Mouse (Mus musculus): ENCODE measurements around the gene Map2k1.

Gene Map2k1

DNA sequence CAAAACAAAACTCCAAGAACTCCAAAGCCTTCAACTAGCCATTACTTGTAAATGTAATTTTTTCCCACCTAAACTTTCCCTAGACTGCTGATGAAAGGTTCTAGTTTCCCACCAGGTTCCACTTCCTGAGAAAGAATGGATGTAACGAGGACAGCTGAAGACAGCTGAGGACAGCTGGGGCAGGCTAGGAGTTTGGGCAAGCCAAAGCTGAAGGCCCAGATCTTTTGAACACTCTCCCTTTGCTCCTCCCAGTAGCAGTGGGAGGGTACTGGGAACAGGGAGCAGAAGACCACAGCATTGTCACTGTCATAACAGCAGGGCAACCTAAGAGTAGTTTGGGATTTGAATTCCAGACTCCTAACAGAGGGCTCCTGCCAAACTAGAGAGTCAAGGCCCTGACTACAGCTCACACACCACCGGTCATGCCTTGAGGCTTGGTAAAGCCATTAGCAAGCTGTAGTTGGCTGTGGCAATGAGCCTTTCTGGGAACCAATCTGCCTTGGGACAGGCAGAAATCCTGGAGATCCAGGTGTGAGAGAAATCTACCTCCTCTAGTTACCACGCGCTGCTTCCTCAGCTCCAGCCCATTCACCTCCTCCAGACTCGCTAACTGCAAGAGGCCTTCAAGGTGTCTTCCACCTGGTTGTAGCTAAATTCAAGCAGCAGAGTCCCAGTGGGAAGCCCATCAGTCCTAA lies 55.2 kb downstream of the Map2k1 start:
- WGBS = 98% methylated on average over 5 of the region's 5 CpGs

DNA sequence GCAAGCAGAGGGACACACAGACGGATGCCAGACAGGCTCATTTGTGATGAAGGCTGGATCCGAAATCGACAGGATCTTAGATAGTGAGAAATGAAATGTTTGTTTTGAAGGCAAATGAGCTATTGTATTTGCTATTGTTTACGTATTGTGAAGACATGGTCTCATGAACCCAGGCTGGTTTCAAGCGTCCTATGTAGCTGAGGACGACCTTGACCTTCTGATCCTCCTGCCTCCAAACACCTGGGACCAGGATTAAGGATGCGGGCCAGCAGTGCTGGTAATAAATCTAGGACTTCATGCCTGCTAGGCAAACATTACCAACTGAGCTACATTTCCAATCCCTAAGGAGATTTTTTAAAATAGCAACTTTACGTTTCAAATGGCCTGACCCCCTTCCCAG lies 55.9 kb downstream of the Map2k1 start:
- 92% methylated on average over 8 of the region's 8 CpGs for WGBS

- WGBS = 31% methylated on average over 4 of the region's 4 CpGs
These were observed 57.9 kb downstream of the Map2k1 start for GRCm38 (mm10) chr9:64195554-64195953.

DNA sequence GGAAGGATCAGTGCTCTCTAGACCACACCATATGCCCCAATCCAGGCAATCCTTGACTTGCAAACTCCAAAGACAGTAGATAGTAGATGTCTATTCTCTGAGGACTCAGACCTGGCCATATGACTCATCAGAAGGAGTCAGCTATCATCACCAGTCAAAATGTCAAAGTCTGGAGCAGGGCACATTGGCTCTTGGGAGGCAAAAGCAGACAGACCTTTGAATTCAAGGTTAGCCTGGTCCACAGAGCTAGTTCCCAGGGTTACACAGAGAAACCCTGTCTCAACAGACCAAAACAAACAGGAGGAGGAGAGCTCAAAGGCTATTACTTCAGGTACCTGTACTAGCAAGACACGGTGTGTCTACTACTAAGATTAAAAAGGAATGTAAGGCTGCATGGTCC lies 59.6 kb downstream of the Map2k1 start:
- 97% methylated on average over 1 of the region's 1 CpGs for WGBS

GRCm38 (mm10) chr9:64184166-64184840 lies 69.1 kb downstream of the Map2k1 start:
- 74% methylated on average over 5 of the region's 5 CpGs for WGBS

DNA sequence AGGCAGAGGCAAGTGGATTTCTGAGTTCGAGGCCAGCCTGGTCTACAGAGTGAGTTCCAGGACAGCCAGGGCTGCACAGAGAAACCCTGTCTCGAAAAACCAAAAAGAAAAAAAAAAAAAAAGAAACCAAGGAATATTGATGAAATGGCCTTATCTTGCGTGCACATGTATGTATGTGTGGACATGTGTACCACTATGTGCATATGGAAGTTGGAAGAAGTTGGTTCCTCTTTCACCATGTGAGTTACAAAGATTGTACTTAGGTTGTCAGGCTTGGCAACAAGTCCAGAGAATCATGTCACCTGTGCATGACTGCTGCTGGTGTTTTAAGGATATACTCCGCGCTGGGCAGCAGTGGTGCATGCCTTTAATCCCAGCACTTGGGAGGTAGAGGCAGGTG lies 70.1 kb downstream of the Map2k1 start:
- 93% methylated on average over 5 of the region's 5 CpGs for WGBS

DNA sequence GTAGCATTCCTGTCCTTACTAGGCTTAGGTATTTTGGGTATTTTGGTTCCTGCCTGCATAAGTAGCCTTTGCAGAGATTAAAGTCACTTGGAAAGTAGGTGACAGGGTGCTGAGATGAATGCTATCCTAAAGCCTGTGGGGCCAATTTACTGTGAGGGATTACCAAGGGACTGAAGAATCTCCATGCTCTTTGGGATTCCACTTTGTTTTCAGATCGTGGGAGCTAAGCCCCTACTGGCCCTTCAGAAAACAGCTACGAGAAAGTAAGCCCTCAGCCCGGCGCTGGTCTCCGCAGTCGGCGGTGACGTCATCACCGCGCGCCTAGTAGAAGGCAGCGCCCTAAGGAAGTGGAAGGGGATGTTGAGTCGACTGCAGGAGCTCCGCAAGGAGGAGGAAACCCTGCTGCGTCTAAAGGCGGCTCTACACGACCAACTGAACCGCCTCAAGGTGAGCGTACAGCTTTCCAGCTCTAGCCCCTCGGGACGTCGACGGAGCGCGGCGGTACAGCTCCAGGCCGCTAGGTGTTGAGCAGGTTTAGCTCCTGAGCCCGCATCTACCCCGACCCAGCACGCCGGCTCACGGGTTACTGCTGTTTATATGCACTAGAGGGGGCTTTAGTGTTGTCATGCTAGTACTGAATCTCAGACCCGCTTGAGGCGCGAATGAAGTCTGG lies 74.3 kb downstream of the Map2k1 start, which contains the start of gene Snapc5:
TSS of gene Snapc5 (plus strand) at position 301 of the 673 bp plus-strand sequence.
- WGBS = under 1% methylated on average over 35 of the region's 35 CpGs

- WGBS = 33% methylated on average over 3 of the region's 3 CpGs
These were observed 74.8 kb downstream of the Map2k1 start for GRCm38 (mm10) chr9:64178610-64178973.

DNA sequence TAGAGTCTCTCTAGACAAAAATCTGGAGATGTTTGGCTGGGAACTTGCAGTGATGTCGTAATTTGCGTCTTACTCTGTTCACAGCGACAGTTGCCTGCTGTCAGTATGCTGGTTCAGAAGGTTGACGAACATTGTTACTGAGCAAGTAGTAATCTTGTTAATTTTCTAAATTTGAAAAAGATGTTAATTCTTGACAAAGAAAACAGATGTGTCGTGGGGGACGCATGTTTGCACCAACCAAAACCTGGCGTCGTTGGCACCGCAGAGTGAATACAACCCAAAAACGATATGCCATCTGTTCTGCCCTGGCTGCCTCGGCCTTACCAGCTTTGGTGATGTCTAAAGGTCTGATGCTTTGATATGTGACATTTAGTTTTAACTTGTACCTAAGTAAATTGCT lies 78.1 kb downstream of the Map2k1 start:
- 50% methylated on average over 11 of the region's 11 CpGs for WGBS

GRCm38 (mm10) chr9:64174766-64175165 lies 78.7 kb downstream of the Map2k1 start:
- WGBS = 25% methylated on average over 8 of the region's 8 CpGs

GRCm38 (mm10) chr9:64173666-64174220 lies 79.7 kb downstream of the Map2k1 start:
- WGBS = under 1% methylated on average over 16 of the region's 16 CpGs

- under 1% methylated on average over 42 of the region's 42 CpGs for WGBS
These were observed 80.4 kb downstream of the Map2k1 start, which contains the start of the genes Zwilch and Rpl4 for GRCm38 (mm10) chr9:64172816-64173665. Zwilch (minus strand) TSS chr9:64173104. Rpl4 (plus strand) TSS chr9:64173375.

DNA sequence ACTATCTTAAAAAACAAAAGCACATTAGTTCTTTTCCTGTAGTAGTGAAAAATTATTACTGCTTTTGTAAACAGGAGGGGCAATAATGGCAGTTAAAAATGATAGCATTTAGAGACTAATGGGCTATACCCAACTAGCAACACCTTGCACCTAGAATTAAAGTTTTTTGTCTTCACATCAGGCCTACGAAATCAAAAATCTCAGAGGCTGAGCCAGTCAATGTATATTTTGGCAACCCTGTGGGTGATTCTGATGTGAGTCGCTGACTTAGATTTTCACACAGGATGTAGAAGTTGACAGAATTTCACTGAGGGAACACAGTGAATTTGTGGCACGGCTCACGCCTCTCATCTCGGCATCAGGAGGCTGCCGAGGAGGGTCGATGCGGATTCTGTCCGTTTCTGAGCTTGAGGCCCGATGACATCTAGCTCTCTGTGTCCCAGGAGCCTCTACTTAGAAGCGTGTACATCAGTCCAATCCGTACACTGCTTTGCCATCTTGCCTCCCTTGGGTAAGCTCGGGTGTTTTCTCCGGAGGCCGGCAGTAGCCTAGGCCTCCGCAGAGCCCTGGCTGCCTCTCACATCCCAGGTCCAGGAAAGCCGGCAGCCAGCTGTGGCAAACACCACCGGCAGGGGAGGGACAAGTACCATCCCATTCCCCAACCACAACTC lies 81.2 kb downstream of the Map2k1 start:
- 3% methylated on average over 18 of the region's 18 CpGs for WGBS

GRCm38 (mm10) chr9:64169967-64170366 lies 83.5 kb downstream of the Map2k1 start:
- 98% methylated on average over 3 of the region's 3 CpGs for WGBS

GRCm38 (mm10) chr9:64160471-64160870 lies 93.0 kb downstream of the Map2k1 start:
- WGBS = 87% methylated on average over 5 of the region's 5 CpGs

DNA sequence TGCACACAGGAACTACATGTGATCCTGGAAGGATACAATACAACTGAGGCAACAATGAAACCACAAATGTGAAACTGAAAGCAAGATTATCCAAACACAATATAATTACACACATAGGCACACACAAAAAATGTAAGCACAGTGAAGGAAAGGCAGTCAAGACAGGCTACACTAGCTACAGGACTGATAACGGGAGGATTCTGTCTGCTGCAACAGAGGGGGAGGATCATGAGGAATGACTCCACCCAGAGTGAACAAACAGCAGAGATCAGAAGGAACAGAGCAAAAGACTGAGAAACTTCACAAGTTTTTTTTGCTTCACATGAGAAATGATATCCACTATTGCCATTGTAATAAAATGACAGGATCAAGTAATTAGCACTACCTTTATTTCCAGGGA lies 96.8 kb downstream of the Map2k1 start:
- 89% methylated on average over 1 of the region's 1 CpGs for WGBS

- WGBS = 86% methylated on average over 9 of the region's 9 CpGs
These were observed 113.6 kb downstream of the Map2k1 start for GRCm38 (mm10) chr9:64139879-64140278.

- 4% methylated on average over 6 of the region's 6 CpGs for WGBS
These were observed 114.5 kb downstream of the Map2k1 start for GRCm38 (mm10) chr9:64138896-64139295.

Data from cerebral cortex, adult 2 months (tissue).